Mouse (Mus musculus) liver, adult 2 months (tissue): ENCODE data around the gene Tm4sf5. TPM values are rescaled to one million over a fixed set of nuclear protein-coding genes. Genes with fewer than 3 reads are reported as not detected.
"Not testable (repeated sequence)": the region's sequence is repeated elsewhere in the genome, so short reads cannot be mapped to it uniquely, and the experiment has no call there.

Experiments used
- DNase-seq: peaks from one replicate; pipeline ENCODE4 v3.0.0-alpha.2; 2011; ENCODE audit warnings: low read depth, low spot score; ENCODE audit errors: extremely low read depth
- H3K27ac ChIP-seq: fragments of 200-500 bp; replicated peaks from 2 replicates; pipeline ENCODE4 v1.5.1; 2012; ENCODE audit warnings: low read depth, mild to moderate bottlenecking, control low read depth, inconsistent platforms, low read length; ENCODE audit not compliant: insufficient read depth
- H3K27me3 ChIP-seq: fragments of 200-500 bp; 2 replicates; pipeline ENCODE4 v1.6.1; 2012; ENCODE audit warnings: mild to moderate bottlenecking, moderate library complexity, low read length, inconsistent platforms; ENCODE audit not compliant: control insufficient read depth, insufficient read depth
- H3K36me3 ChIP-seq: fragments of 200-500 bp; 2 replicates; pipeline ENCODE4 v1.6.1; 2012; ENCODE audit warnings: low read length, inconsistent platforms; ENCODE audit not compliant: control insufficient read depth, insufficient read depth
- H3K4me1 ChIP-seq: fragments of 200-500 bp; 2 replicates; pipeline ENCODE4 v1.6.1; 2011; ENCODE audit warnings: low read length; ENCODE audit not compliant: control insufficient read depth, insufficient read depth
- H3K4me3 ChIP-seq: fragments of 200-500 bp; 2 replicates; pipeline ENCODE4 v1.5.1; 2011; ENCODE audit warnings: low read depth, mild to moderate bottlenecking, control low read depth, low read length, moderate library complexity; ENCODE audit not compliant: insufficient read depth
- H3K79me2 ChIP-seq: fragments of 200-500 bp; 2 replicates; pipeline ENCODE4 v1.6.1; 2012; ENCODE audit warnings: inconsistent platforms, mild to moderate bottlenecking, low read length, moderate library complexity; ENCODE audit not compliant: control insufficient read depth, insufficient read depth
- H3K9ac ChIP-seq: fragments of 200-500 bp; 2 replicates; pipeline ENCODE4 v1.6.1; 2012; ENCODE audit warnings: low read depth, mild to moderate bottlenecking, control low read depth, inconsistent platforms, low read length
- CTCF ChIP-seq: fragments of 200-500 bp; IDR thresholded peaks from 2 replicates; pipeline ENCODE4 v1.5.1; 2011; ENCODE audit warnings: low read depth, low read length, control low read depth
- POLR2A ChIP-seq: fragments of 200-500 bp; IDR thresholded peaks from 2 replicates; pipeline ENCODE4 v1.6.1; 2011; ENCODE audit warnings: low read length, control low read depth; ENCODE audit not compliant: insufficient read depth; ENCODE audit errors: extremely low read depth
- WGBS: fragments of 180-500 bp; shearing (Covaris S2); methylation state at CpG from one replicate; pipeline ENCODE4 v1.1.7; 2018; 5-methylcytosine and 5-hydroxymethylcytosine counted together
- polyA plus RNA-seq: library from polyadenylated mRNA; depleted of rRNA; stranded (reverse); fragments of >200 nt; gene quantifications from 2 replicates; pipeline ENCODE4 v1.2.3, GENCODE M21; 2012
- total RNA-seq: library from RNA; depleted of rRNA; stranded (reverse); fragments of >200 nt; gene quantifications from 2 replicates; pipeline ENCODE4 v1.2.3, GENCODE M21; 2014

Gene Tm4sf5
- total and polyA plus RNA-seq, 2 experiments, result not detected

DNA sequence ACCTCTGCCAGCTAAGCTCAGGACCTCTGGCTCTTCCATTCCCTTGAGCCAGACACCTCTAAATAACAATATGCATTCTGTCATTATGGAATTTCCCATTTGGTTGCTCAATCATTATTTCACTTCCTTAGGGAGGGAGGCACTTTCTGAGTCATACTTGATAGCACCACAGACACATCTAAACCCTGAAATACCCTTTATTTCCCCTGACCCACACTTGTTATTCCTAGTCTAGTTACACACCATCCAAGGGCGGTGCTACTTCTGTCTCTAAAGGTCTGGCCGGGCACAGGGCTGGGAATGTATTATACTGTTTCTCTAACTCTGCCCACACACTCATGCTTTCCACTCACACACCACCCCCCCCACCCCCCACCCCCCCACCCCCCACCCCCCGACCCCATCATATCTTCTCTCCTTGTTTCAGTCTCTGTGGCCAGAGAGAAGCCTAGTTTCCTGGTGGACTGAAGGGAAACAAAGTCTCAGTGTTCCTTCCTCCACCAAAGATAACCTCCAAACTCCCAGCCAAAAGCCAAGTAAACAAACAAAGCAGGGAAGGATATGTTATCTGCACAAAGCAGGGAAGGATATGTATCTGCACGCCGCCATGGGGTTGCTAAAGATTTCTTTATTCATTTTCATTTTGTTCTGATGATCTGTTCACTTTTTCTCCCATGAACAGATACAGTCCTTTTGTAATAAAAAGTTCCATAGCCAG, 37.0 kb upstream of the Tm4sf5 start:
- peak overlapping the region; percentile 88 for H3K27ac ChIP-seq
- WGBS, result 55% methylated on average over 5 of the region's 5 CpGs
- DNase-seq, result no peak

DNA sequence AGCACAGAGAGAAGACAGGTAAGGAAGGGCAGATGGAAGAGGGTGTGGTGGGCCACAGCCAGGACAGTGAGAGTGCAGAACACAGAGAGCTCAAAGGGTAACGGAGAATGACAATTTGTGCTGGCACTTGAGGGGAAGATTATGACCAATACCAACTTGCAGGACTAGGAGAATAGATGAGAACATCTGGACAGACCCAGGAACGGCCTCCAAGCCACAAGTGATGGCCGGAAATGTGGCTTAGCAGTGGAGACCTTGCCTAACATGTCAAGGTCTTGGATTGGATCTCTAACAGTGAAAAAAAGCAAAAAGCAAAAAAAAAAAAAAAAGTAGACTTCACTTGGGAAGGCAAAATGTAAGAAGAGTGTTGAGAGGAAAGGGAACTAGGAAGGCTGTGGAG, 35.3 kb upstream of the Tm4sf5 start:
- Histone ChIP-seq H3K36me3 (no peaks in the 10 kb centered on the region), H3K27me3 (no peaks in the 10 kb centered on the region), H3K4me3 (no peak overlapping the region), H3K9ac (no peak overlapping the region), H3K27ac (peak overlapping the region; percentile 44; the same call in 1 of the 2 replicates), H3K79me2 (no peaks in the 10 kb centered on the region), H3K4me1 (peaks cover 4% of the 10 kb centered on the region)
- TF ChIP-seq POLR2A (no peak), CTCF (no peak)
- 79% methylated on average over 3 of the region's 3 CpGs for WGBS
- no peak for DNase-seq

More for the DNA sequence above, 37.0 kb upstream of the Tm4sf5 start:
- Histone ChIP-seq H3K27me3 (no peaks in the 10 kb centered on the region), H3K9ac (no peak overlapping the region), H3K4me3 (no peak overlapping the region), H3K79me2 (no peaks in the 10 kb centered on the region), H3K36me3 (no peaks in the 10 kb centered on the region), H3K4me1 (peaks cover 4% of the 10 kb centered on the region)
- TF ChIP-seq CTCF, result no peak
- TF ChIP-seq POLR2A, result no peak

DNA sequence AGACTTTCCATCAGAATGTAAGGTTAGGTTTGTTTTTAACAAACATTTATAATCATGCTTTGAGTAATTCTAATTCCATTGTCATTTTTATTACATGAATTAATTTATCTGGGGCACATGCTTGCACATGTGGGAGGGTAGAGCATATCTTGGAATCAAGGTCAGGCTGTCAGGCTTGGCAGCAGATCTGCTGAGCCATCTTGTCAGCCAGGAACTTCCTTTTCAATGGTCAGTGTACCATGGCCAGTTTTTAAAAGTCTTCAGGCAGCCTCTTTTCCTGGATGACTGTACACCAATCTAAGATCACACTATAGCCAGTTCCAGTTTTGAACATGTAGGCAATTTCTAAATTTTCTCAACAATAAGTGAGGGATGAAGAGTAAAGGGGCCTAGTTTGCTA, 32.3 kb upstream of the Tm4sf5 start:
- Histone ChIP-seq H3K4me1 (peaks cover 2% of the 10 kb centered on the region; the same call in 1 of the 2 replicates), H3K4me3 (no peak overlapping the region), H3K9ac (no peak overlapping the region), H3K36me3 (no peaks in the 10 kb centered on the region), H3K79me2 (no peaks in the 10 kb centered on the region), H3K27ac (no peak overlapping the region), H3K27me3 (no peaks in the 10 kb centered on the region)
- no peak for DNase-seq
- TF ChIP-seq CTCF (no peak), POLR2A (no peak)

DNA sequence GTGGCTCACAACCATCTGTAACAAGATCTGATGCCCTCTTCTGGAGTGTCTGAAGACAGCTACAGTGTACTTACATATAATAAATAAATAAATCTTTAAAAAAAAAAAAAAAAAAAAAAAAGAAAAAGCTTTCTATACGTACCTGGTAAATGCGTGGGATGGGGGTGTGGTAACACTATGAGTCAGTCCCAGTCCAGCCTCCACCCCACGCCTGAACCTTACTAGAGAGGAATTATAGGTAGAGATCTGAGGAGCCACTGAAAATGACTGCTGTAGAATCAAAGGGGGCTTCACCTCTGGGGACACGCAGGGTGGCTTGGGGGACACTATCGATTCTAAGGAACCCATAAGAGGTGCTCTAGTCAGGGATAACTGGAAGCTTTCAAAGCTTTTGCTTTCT, 31.8 kb upstream of the Tm4sf5 start:
- WGBS, result 88% methylated on average over 5 of the region's 5 CpGs
- H3K27ac ChIP-seq, result not testable (repeated sequence)

DNA sequence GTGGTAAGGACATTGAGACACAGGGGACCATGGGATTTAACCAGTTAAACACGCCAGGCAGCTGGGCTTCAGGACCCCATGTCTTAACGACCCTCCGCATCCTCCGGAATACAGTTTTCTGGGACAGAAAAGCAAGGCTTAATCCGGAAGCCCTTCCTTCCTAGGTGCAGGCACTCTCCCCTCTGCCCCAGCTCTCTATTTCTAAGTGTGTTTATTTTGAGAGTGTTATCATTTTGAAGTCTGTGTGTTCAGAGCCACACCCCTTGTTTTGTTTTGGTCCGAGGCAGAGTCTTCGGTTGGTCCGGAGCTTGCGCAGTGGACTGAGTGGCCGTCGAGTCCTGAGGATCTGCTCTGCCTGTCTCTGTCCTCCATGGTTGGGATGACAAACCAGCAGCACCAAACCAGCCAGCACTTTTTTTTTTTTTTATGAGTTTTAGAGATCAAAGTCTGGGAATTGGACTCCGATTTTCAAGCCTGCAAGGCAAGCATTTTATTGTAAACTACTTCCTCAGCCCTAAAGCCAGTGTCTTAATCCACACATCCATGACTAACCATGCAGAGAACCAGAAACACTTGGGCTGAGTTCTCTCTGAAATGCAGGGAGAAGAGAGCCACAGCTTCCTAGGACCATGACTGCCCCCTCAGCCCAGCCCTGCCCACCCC, 30.0 kb upstream of the Tm4sf5 start:
- DNase-seq, result no peak
- TF ChIP-seq CTCF (no peak), POLR2A (no peak)
- 56% methylated on average over 12 of the region's 12 CpGs for WGBS

More for the DNA sequence above, 31.8 kb upstream of the Tm4sf5 start:
- DNase-seq, H3K4me1 ChIP-seq, H3K9ac ChIP-seq, H3K79me2 ChIP-seq, H3K27me3 ChIP-seq, H3K4me3 ChIP-seq, H3K36me3 ChIP-seq: not testable (repeated sequence)

DNA sequence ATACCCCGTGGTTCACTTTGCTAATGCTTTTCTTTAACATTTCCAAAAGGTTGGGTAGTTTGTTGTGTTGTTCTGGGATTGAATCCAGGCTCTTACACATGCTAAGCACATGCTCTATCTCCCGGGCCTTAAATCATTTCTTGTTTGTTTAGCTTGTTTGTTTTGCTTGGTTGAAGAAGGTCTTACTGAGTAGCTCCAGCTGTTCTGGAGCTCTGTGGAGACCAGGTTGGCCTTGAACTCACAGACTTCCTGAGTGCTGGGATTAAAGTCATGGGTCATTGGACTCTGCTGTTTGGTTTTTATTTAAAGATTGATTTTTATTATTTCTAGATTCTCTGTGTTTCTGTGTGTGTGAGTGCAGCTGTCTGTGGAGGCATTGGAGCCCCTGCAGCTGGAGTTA, 19.5 kb upstream of the Tm4sf5 start:
- no peaks in the 10 kb centered on the region for H3K79me2 ChIP-seq
- TF ChIP-seq CTCF, result no peak
- TF ChIP-seq POLR2A, result no peak
- 40% methylated on average over 2 of the region's 2 CpGs for WGBS

More for the DNA sequence above, 30.0 kb upstream of the Tm4sf5 start:
- no peaks in the 10 kb centered on the region for H3K79me2 ChIP-seq
- H3K4me3 ChIP-seq, result no peak overlapping the region
- H3K9ac ChIP-seq, result no peak overlapping the region
- H3K4me1 ChIP-seq, result no peaks in the 10 kb centered on the region
- no peaks in the 10 kb centered on the region for H3K36me3 ChIP-seq
- no peak overlapping the region for H3K27ac ChIP-seq
- no peaks in the 10 kb centered on the region for H3K27me3 ChIP-seq

More for the DNA sequence above, 19.5 kb upstream of the Tm4sf5 start:
- Histone ChIP-seq H3K36me3 (no peaks in the 10 kb centered on the region), H3K4me3 (no peak overlapping the region), H3K4me1 (no peaks in the 10 kb centered on the region), H3K27ac (no peak overlapping the region), H3K27me3 (no peaks in the 10 kb centered on the region), H3K9ac (no peak overlapping the region)
- DNase-seq, result peak; percentile 21
